Mouse (Mus musculus): Measurements from ENCODE around the gene Coro1c.

DNA sequence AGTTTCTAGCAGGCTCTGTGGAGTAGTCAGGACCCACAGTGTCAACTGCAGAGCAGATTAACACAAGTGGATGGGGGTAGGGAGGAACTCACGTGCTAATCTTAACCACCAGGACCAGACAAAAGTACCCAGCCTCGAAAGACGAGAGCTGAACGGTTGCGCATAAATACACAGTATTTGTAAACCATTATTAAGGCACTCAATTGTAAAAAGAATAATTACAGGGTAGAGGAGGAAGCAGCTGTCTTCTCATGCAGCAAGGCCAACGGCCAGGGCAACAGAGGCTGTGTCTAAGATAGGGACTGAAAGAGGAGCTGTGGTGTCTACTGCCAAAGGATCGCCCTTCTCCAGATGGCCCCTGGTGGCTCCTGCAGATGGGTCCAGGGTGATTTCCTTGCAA lies 29.1 kb upstream of the Coro1c start:
- no peak for TF ChIP-seq POLR2A (IDR thresholded peaks at IDR 0.05; ENCODE audit: borderline replicate concordance, extremely low read depth, insufficient read depth, insufficient read length, poor library complexity, severe bottlenecking)
- no peak for TF ChIP-seq CTCF (IDR thresholded peaks at IDR 0.05; ENCODE audit: borderline replicate concordance, extremely low read depth, insufficient read depth, insufficient read length)
